Mouse (Mus musculus) CD8-positive naive resting alpha-beta T cell, adult 2 months (primary cell): ENCODE measurements around the gene Cux2.

Experiments used
- DNase-seq, 2 experiments: peaks; one replicate each; pipeline ENCODE4 v3.0.0; 2022; ENCODE audit warnings: low read depth in 2 of 2, low spot score in 2 of 2

Gene Cux2

GRCm38 (mm10) chr5:122050017-122050831 is at the start of gene Cux2:
TSS of gene Cux2 (minus strand) at chr5:122050102.
- DNase-seq = peak; percentile 16 to 32

- DNase-seq = no peak
These were observed 44.5 kb upstream of the Cux2 start for GRCm38 (mm10) chr5:122094439-122094838.

- no peak for DNase-seq
These were observed 43.8 kb upstream of the Cux2 start for GRCm38 (mm10) chr5:122093734-122094133.

- no peak for DNase-seq
These were observed 42.9 kb upstream of the Cux2 start for GRCm38 (mm10) chr5:122092794-122093193.

- peak; percentile 22 to 44 for DNase-seq
These were observed 41.2 kb upstream of the Cux2 start for GRCm38 (mm10) chr5:122091070-122091469.

GRCm38 (mm10) chr5:122089664-122090063 is 39.8 kb upstream of the Cux2 start:
- DNase-seq = no peak

- peak; percentile 63 to 81 for DNase-seq
These were observed 39.0 kb upstream of the Cux2 start for GRCm38 (mm10) chr5:122088917-122089316.

- DNase-seq = no peak
These were observed 36.2 kb upstream of the Cux2 start for GRCm38 (mm10) chr5:122086121-122086520.

- DNase-seq = no peak
These were observed 35.4 kb upstream of the Cux2 start for GRCm38 (mm10) chr5:122085291-122085690.

GRCm38 (mm10) chr5:122084470-122084869 is 34.6 kb upstream of the Cux2 start:
- no peak for DNase-seq

GRCm38 (mm10) chr5:122083282-122083681 is 33.4 kb upstream of the Cux2 start:
- DNase-seq = no peak

GRCm38 (mm10) chr5:122081471-122081870 is 31.6 kb upstream of the Cux2 start:
- DNase-seq = no peak

GRCm38 (mm10) chr5:122080930-122081329 is 31.0 kb upstream of the Cux2 start:
- no peak for DNase-seq

GRCm38 (mm10) chr5:122079796-122080195 is 29.9 kb upstream of the Cux2 start:
- no peak for DNase-seq

GRCm38 (mm10) chr5:122077244-122077643 is 27.3 kb upstream of the Cux2 start:
- no peak for DNase-seq

- no peak for DNase-seq
These were observed 25.8 kb upstream of the Cux2 start for GRCm38 (mm10) chr5:122075736-122076135.

GRCm38 (mm10) chr5:122071997-122072396 is 22.1 kb upstream of the Cux2 start:
- no peak for DNase-seq

GRCm38 (mm10) chr5:122070963-122071800 is 21.3 kb upstream of the Cux2 start:
- DNase-seq = no peak

GRCm38 (mm10) chr5:122068563-122068962 is 18.7 kb upstream of the Cux2 start:
- DNase-seq = no peak

GRCm38 (mm10) chr5:122063204-122063933 is 13.5 kb upstream of the Cux2 start:
- DNase-seq = no peak

- DNase-seq = no peak
These were observed 12.6 kb upstream of the Cux2 start for GRCm38 (mm10) chr5:122062479-122062878.
